Mouse (Mus musculus) brain, embryonic 18.5 days (tissue): ENCODE measurements around the gene Vmn1r25.
"Not testable (repeated sequence)": the region's sequence is repeated elsewhere in the genome, so short reads cannot be mapped to it uniquely, and the experiment has no call there.

Source experiments
- DNase-seq: peaks from one replicate; pipeline ENCODE4 v3.0.0-alpha.2; 2012; ENCODE audit warnings: low read depth, low spot score

Vmn1r25 gene

GRCm38 (mm10) chr6:57980710-57981109 is at the start of gene Vmn1r25:
Vmn1r25 (minus strand) TSS chr6:57980810.
- DNase-seq, result no peak

GRCm38 (mm10) chr6:58017478-58017877 is 36.9 kb upstream of the Vmn1r25 start:
- not testable (repeated sequence) for DNase-seq

DNA sequence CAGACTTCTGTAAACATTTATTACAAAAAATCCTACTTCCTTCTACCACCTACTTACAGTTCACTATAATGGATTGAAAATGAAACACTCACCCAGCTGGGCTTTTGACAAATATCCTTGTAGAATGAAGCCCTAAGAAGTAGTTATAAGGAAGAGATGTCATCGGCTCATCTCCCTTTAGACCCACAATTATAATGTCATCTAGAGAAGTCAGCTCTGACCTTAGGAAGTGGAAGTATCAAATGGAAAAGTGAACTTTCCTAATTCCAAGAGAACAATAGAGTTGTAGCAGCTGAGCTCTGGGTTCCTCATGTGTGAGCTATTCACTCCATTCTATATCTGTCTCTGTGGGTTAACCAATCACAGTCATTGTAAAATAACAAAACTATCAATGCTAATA is 34.4 kb upstream of the Vmn1r25 start, which contains the start of gene Vmn1r26:
TSS of gene Vmn1r26 (minus strand) at position 101 of the 400 bp plus-strand sequence.
- no peak for DNase-seq

DNA sequence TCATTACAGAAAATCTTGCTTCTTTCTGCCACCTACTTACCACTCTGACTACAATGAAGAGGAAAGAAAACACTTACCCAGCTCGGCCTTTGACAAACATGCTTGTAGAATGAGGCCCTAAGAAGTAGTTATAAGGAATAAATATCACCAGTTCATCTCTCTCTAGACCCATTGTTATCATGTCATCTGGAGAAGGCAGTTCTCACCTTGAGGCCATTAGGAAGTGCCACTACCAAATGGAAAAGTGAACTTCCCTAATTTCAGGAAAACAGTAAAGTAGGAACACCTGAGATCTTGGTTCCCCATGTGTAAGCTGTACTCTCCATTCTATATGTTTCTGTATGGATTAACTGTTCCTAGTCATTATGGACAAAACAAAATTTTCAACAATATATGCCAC is 19.2 kb downstream of the Vmn1r25 start, which contains the start of gene Vmn1r24:
TSS of gene Vmn1r24 (minus strand) at position 101 of the 400 bp plus-strand sequence.
- not testable (repeated sequence) for DNase-seq
